Mouse (Mus musculus) embryo, embryonic 9.5 days (tissue): ENCODE data around the gene Aqp5.
A peak's percentile ranks its signal among the peaks of the same experiment; 100 is the strongest.

Experiments used
- DNase-seq: peaks from one replicate; pipeline ENCODE4 v3.0.0-alpha.2; 2017; ENCODE audit errors: extremely low spot score

Aqp5 gene

DNA sequence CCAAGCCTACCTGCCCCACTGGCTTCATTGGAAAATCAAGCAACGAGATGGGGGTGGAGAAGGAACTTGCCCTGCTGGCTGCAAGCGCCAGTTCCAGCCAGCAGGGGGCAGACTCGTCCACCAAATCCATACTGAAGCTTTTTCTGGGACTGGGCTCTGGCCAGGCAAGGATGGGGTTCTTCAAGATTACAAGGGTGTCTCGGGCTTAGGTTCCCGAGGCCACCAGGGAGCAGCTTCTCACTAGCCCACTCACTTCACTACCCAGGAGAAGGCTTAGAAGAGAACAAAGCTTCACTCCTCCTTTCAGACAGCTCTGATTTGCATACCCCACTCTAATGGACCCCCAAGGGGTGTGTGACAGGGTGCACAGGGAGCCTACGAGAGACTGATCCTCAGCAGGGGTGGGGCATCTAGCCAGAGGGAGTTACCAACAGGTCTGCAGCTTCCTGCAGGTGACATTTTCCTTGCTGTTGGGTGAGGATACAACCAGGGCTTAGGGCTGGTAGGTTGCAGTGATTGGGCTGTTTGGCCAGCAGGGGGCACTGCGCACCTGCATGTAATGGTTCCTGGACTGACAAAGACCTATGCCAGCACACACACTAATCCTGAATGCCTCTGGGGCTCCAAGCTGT lies 5.6 kb downstream of the Aqp5 start:
- peak; percentile 85 for DNase-seq

DNA sequence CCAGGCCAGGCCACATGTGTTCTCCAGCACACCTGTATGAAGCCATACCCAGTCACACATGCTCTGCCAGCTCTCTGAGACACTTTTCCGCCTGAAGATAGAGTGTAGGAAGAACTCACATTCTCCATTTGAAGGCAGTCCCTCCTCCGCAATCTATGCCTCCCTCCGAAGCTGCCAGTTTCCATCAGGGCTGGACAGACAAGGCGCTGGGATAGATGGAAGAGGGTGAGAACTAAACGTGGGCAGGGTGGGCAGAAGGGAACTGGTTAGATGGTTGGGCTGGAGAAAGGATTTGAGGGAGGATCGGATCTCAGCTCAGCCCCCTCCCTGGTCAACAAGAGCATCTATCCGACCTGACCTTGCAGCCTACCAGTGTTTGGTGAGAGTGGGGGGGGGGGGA lies 6.3 kb downstream of the Aqp5 start:
- no peak for DNase-seq

DNA sequence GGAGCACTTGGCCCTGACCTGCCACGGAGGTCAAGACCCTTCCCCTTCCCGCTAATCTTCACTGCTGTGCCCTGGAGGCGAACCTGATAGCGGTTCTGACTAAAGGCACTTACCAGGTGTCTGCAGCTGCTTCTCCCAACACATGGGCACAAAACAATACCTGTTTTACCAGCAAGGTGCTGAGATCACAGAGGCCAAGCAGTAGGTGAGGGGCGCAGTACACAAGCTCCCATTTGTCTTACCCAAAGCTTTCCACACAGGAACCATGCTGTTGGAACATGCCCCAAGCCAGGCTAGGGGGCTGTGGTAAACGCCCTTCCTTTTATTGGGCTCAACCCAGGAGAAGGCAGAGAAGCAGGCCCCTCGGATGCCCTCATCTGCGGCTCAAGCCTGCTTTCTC lies 7.0 kb downstream of the Aqp5 start:
- DNase-seq: no peak

DNA sequence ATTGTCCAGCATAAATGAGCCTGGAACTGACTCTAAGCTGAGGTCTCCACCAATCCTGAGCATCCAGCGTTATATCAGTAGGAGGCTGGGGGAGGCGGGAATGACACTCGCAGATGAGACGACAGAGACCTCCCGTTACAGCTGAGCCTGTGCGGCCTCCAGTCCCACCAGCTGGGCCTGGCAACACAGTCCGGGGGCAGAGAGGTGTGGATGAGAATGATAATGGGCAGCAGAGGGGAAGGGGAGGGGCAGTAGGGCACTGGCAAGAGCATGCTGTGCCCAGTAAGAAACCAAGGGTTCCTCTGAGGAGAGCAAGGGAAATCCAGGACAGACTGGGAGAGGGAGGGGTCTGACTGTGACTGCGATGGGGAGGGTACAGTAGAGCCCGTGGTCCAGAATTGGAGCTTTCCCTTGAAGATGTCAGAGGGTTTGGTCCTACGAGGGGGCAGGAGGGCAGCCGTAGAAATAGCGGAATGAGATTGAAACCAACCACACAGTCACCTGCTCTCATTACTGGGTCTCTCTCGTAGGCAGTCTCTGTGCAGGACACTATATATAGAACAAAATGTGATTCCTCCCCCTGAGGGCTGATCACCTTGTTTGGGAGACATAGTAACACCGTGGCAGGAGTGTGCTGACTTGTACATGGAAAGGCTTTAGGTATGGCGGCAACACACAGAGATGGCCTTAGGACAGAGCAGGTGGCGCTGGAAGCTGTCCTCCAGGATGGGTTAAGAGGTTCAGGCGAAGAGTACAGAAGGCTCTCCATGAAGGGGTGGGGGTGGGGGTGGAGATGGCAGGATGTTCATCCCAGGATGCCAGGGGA lies 8.9 kb downstream of the Aqp5 start:
- no peak for DNase-seq

DNA sequence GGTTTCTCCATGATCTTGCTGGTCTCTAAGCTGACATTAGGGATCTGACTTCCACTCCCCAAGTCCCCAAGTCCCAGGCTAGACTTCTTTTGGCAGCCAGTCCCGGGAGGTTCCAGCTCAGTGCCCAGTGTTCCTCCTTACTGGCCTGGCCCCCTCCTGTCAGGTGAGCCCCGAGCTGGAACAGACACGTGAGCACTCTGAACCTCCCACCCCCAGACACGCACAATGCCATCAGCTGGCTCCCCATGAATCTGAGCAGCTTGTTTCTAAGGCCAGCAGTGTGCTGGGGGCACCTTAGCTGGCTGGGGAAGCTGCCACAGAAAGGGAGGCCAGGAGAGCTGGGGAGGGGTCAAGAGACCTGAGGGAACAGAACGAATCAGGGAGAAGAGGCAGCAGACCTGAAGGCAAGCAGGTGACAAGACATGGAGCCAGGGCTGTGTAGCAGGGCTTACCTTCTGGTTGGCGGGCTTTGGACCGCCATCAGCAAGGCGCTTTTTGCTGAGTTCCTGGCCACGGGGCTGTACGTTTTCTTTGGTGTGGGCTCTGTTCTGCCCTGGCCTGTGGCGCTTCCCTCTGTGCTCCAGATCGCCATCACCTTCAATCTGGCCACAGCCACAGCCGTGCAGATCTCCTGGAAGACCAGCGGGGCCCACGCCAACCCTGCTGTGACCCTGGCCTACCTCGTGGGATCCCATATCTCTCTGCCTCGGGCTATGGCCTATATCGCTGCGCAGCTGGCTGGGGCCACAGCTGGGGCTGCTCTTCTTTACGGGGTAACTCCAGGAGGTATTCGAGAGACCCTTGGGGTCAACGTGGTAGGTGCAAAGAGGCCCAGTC lies 10.6 kb downstream of the Aqp5 start, which contains the start of gene Aqp6:
TSS of gene Aqp6 (plus strand) at position 415 of the 837 bp plus-strand sequence.
- DNase-seq: no peak

DNA sequence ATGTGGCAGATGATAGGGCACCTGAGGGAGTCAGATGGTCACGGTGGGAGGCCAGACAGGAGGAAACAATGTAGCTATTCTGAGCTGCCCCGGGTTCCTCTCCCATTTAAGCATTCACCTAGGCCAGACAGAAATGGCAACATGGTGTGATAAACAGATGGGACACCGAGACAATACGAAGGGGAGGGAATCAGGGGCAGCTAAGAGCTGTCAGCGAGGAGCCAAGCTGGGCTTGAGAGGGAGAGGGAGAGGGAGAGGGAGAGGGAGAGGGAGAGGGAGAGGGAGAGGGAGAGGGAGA lies 11.2 kb downstream of the Aqp5 start:
- no peak for DNase-seq

DNA sequence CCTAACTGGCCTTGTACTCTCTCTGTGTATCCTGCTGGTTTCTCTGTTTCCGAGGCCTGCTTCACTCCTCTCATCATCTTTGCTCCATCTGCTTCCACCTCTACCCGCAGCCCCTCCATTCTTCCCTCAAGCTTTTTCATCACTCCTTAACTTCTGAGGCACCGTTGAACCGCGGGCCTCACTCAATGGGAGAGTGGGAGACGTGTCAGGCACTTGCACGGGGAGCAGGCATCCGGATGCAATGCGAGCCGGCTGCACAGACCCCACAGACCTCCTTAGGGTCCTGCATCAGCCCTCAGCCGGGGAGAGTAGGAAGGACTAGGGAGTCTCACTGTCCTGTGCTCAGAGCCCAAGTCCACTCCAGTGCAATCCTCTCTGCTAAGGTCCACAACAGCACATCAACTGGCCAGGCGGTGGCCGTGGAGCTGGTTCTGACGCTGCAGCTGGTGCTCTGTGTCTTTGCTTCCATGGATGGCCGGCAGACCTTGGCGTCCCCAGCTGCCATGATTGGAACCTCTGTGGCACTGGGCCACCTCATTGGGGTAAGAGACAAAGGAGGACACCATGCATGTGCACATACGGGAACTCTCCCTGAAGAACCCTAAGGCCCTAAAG lies 11.7 kb downstream of the Aqp5 start:
- no peak for DNase-seq

DNA sequence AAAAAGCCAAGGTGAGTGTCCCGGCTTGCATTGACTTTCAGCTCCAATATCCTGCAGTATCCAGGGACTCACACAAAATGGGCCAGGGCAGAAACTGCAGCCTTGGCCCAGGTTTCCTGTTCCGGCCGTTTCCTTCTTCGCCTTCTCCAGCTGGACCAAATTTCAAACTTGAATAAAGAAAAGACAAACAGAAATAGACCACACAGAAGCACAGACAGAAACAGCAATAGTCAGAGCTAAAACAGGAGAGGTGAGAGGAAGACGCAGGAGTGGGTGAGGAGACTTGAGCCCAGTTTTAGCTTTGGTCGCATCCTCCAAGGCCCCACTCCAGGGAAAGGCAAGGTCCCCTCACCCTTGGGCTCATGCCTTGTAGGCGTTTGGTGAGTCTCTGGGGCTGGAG lies 12.6 kb downstream of the Aqp5 start:
- no peak for DNase-seq

DNA sequence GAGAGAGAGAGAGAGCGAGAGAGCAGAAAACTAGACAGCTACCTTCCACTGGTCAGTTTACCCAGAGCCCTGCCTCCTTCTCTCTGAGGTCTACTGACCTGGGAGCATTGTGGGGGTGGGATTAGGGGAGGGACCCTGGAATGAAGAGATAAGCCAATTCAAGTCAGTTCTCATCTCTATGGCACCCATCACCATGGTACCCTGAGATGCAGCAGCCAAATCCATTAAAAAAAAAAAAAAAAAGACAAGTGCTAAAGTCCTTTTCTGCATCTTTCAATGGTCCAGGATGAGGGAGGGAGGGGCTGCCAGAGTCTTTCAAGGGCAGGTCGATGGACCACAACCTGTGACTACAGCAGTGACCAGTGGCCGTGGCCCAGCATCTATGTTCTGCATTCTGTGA lies 15.0 kb downstream of the Aqp5 start:
- DNase-seq: no peak

DNA sequence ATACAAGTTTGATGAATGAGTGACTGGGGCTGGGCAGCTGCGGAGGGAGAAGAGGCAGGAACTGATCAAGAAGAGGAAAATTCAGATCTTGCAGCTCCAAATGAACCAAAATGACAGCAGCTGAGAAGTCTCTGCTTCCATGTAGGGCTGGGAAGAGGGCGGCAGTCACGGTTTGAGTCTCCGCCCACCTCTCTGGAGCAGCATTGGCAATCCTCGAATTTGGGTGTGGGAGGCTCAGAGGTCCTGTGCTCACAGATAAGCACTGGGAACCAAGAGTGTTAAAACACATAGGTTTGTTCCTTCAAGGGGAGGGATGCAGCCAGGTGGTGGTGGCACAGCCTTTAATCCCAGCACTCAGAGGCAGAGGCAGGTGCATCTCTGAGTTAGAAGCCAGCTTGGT lies 15.9 kb downstream of the Aqp5 start:
- no peak for DNase-seq

DNA sequence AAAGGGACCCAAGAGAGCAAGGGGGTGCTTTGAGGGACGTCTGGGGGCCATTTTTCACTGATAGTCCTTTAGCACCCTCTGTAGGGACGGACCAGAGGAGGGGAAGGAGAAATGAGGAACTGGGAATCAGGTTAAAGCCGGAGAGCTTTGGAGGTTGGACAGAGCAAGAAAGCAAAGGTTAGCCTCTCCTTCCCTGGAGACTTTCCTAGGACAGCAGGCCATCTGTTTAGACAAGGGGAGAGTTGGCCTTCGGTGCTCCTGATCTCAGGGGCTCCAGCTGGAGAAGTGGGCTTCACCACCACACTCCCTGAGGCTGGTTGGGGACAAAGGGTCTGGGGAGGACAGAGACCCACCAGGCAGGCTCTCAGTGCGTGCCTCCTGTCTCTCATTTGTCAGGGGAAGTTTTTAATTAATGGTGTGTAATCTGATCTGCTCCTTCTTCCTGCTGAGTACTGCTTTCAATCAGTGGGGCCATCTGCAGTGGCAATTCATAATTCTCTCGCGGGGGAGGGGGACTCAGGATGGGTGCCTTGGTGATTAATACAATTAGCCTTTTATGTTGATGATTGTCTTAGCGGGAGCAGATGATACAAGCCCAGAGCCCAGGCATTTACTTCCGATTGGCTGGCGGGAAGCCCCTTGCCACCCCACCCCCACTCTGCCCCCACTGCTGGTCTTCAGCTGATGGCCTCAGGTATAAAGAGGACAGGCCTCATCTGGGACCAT lies 17.0 kb downstream of the Aqp5 start:
- DNase-seq: peak; percentile 51

DNA sequence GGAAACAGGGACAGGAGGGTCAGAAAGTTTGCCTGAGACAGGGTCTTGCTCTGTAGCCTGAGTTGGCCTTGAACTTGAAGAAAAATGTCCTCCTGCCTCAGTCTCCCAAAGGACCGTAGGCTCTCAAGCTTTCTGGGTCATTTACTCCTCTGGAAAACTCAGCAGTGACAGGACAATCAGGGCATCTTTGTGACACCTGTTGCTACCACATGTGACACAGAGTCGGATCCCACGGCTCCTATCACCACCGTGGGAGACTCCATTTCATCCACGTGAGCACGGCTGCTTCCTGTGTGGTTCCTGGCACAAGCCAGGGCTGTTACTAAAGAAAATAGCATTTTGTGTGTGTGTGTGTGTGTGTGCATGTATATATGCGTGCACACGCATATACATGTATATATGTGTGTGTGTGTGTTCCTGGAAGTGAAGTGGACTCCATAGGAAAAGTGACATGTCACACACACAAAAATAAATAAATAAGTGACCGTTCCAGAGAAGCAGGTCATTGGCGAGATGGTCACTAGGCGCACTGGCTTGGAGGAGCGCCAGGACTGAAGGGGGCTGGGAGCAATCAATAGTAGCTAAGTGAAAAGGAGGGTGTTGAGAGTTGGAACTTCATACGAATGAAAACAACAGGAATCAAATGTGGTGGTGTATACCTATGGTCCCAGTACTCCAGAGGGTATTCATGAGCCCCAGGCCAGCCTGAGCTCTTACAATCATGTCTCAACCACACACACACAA lies 18.0 kb downstream of the Aqp5 start:
- DNase-seq: no peak

DNA sequence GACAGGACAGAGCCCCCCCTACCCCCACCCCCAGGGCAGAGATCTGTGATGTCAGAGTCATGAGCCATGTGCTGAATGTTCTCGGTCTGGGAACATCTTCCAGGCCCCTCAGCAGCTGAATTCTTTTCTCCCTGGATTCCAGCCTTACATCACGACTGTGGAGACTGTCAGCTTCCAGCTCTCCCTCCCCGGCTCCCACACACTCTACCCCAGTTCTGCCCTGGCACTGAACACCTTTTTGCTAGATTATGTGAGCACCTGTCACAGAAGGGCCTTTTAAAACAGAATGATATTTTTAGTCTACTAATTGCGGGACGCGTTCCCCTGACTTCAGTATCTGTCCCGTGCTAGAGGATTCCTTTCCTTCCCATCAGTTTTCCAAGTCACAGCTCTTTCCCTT lies 21.0 kb downstream of the Aqp5 start:
- DNase-seq: no peak

DNA sequence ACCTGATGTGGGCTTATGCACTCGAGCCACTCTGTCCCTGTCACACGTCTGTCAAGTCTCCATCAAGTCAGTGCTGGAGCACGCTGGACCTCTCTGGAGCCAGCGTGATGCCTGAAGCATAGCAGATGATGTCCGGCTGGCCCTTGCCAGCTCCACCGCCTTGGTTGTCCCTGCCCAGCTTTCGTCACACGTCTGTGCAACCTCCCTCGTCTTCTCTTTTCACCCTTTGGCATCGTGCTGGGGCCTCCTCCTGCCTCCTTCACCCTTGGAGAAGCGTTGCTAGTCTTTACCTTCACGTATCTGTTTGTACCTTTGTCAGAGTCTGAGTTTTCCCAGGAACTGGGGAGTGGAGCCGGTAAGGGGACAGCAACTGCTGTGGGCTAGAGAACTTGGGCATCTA lies 23.7 kb downstream of the Aqp5 start:
- no peak for DNase-seq

DNA sequence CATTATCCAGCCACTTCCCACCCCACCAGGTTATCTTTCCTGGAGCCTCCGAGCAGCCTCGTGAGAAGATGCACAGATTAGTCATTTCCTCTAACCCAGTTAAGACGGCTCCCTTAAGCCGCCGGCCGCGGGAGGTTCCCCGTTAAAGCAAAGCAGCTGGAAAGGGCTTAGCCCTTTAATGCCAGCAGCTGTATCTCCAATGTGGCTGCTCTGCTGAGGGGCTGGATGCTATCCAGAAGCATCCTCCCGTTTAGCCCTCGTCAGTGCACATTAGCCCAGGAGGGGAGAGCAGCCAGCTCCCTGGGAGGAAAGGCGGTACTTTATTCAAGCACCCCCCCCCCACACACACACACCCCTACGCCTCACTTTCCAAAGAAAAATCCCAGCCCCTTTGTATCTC lies 24.2 kb downstream of the Aqp5 start:
- no peak for DNase-seq

DNA sequence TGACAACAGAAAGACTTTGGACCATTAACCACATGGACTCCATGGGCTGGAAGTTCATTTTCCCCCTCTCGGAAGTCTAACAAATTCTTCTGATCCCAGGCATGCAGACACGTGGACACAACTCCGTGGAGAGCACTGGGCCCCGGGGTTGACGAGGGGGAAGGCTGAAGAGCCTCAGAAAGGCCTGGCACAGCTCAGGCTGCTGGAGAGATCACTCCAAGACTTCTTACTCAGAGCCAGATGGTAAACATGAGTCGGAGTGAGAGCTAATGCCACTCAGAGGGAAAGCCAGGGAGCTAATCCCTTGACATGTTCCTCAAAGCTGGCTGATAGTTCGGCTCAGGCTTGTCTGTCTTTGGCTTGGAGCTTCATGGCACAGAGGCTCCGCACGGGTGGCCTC lies 24.7 kb downstream of the Aqp5 start:
- no peak for DNase-seq

DNA sequence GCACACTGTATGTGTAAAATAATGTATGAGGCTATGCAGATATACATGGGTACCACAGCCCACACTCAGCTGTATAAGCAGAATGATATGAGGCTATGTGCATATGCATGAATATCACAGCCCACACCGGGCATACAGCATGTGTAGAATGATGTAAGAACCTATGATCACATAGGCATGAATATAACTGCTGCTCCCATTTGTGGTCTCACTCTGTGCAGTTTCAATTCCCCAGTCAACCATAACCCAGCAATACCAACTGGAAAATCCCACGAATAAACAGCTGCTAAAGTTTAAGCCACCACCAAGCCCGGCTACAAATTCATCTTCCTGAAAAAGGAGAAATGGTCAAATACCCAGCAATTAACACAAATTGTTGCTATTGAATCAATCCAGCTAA lies 28.0 kb downstream of the Aqp5 start:
- no peak for DNase-seq

DNA sequence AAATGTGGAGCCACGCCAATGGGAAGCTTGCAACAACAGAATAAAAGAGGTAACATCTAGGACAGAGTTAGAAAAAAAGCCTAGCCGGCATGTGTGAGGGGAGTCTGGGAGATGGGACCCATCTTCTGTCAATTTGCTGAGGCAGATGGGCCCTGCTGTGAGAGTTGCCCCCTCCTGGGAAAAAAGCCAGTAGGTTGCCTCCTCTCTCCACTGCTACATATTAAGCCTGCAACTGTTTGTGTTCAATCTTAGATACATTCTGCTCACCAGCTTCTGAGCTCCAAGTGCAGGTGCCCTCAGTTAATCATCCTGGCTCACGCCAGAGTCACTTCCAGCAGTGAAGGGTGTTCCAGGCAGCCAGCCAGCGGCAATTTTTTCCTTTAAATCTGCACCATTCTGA lies 29.2 kb downstream of the Aqp5 start:
- no peak for DNase-seq

DNA sequence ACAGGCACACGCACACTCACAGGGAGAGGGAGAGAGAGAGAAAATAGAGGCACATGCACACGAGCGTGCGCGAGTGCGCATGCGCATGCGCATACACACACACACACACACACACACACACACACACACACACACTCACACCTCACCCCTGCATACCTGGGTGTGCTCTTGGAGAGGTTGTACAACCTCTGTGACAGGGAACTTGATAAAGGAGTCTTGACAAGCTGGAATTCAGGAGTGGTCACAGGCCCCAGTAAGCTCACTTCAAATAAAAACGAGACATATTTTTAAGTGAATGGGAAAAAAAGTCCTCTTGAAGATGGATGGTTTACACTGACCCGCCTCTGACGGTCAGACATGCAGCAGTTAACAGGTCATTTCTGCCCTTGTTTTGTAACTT lies 31.5 kb downstream of the Aqp5 start:
- no peak for DNase-seq

DNA sequence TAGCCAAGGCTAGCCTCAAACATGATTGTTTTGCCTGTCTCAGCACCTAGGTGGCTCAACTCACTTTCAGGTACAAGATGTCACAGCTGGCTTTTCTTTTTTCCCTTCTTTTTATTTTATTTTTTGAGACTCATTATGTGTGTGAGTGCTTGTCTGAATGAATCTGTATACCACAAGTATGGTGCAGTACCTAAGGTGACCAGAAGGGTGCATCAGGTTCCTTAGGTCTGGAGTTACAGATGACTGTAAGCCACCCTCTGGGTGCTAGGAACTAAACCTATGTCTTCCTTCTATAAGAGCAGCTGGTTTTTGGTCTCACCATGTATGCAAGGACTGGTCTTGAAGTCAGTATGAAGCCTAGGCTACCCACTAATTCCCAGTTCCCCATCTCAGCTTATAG lies 41.0 kb downstream of the Aqp5 start:
- DNase-seq: no peak

DNA sequence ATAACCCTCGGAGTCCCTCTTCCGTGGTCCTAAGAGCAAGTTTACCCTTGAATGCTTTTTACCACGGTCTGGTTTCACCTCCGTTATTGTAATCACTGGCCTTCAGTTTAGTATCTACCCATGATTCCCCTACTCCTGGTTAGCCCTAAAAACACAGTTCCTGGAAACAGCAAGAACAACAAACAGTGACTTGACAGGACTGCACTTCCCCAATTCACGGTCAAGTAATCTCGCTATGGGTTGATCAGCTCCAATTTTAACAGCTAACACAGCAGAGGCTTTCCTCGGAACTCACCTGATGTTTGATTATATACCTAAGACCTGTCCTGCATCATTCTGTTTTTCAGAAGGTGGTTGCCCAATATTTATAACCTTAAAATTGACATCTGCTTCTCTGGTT lies 44.1 kb downstream of the Aqp5 start:
- DNase-seq: no peak
